Mouse (Mus musculus): Measurements from ENCODE around the gene Fam71e1. TPM values are rescaled to one million over a fixed set of nuclear protein-coding genes. Genes with fewer than 3 reads are reported as not detected.

Fam71e1 gene
- not detected for polyA plus RNA-seq (2014; fragmentation: Illumina TruSeq; extraction: RNeasy Lipid Tissue Mini Kit (QIAGEN cat#74804); ENCODE audit: low read depth, low replicate concordance)

DNA sequence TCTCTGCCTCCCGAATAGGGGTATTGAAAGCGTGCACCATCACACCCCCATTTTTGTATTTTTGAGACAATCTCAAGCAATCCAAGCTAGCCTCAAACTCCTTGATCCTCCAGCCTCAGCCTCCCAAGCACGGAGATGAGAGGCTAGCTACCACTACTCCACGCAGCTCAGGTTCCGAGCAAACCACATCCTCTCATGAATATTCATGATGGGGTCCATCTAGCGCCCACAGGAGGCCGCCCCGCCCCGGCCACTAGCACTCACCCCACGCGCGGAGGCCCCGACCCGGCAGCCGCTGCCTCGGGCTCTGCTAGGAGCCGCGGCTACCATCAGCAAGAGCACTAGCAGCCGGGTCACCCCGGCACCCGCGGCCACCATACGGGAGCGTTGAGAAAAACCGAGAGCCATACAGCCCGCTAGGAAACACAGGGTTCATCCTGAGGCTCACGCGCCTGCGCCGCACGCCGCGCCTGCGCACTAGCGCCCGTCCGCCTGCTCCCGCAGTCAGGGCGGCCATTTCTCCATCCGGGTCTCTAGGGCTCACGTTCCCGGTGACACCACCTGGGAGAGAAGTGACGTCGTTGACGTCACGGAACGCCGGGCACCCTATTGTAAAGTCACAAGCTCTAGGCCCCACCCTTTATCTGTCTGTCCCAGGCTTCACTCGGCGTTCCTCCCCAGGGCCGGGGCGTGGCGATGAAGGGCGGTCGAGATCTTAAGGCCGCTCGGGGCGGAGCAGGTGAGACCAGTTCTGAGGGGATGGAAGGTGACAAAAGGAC, at the start of gene Fam71e1, which contains the start of gene Emc10:
Fam71e1 (plus strand) TSS at position 590 of the 779 bp plus-strand sequence.
Emc10 (minus strand) TSS at position 538 of the 779 bp plus-strand sequence.

DNA sequence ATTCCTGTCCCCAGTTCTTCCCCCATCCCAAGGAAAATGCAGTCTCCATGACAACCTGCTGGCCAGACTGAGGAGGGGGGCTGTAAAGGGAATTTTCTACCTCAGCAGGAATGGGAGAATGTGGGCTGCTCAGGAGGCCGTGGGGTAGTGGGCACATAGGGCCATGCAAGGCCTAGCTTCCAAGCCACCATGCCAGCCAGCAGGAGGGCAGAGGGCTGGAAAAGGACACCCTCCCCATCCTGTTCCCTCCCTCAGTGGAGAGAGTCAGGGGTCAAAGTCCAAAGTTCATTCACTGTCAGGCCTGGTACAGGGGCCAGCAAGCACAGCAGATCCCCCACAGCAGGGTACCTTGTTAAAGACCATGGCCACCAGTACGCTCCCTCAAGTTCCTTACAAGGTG, 31.3 kb upstream of the Fam71e1 start, which contains the start of gene Aspdh:
Aspdh (plus strand) TSS at position 281 of the 400 bp plus-strand sequence.

DNA sequence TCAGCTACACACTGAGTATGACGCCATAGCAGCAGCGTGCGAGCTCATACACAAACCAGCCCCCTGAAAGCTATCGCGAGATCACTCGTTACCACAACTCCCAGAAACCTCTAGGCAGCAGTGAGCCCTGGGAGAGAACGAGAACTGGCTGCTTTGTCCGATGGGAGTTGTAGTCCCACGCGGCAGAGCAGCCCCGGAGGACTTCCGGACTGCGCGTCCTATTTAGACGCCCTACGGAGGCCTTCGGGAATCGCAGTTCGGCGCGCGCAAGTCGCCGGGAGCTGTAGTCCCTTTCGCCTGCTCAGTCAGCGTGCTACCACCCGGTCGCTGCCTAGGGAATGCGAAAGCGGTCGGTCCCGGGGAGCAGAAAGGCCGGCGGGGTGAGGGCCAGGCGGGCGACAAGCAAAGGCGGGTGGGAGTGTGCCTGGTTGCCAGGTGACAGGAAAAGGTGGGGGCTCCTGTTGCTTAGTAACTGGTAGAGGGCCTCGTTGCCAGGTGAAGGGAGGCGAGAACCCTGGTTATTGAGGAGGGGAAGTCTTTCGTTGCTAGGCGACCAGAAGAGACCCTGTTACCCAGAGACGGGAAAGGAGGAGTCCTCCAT, 28.5 kb upstream of the Fam71e1 start, which contains the start of gene Josd2:
Josd2 (plus strand) TSS at position 170 of the 601 bp plus-strand sequence.

DNA sequence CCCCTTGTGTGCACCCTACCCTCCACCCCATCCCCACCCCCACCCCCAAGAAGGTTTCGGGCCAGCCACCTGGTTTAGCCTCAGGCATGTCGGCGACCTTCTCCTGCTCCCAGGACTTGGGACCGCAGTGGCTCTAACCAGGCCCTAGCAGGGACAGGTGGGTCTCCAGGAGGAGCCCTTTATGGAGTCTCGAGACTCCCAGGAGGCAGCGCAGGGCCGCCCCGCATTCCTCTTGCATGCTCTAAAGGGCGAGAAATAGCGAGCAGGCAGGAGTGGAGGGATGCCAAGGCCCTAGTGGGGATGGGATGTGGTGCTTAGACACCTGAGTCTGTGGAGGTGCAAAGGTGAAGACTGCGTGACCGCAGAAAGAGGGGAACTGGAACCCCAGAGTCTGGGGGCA, 28.1 kb downstream of the Fam71e1 start, which contains the start of gene Mybpc2:
Mybpc2 (minus strand) TSS at position 155 of the 400 bp plus-strand sequence.

DNA sequence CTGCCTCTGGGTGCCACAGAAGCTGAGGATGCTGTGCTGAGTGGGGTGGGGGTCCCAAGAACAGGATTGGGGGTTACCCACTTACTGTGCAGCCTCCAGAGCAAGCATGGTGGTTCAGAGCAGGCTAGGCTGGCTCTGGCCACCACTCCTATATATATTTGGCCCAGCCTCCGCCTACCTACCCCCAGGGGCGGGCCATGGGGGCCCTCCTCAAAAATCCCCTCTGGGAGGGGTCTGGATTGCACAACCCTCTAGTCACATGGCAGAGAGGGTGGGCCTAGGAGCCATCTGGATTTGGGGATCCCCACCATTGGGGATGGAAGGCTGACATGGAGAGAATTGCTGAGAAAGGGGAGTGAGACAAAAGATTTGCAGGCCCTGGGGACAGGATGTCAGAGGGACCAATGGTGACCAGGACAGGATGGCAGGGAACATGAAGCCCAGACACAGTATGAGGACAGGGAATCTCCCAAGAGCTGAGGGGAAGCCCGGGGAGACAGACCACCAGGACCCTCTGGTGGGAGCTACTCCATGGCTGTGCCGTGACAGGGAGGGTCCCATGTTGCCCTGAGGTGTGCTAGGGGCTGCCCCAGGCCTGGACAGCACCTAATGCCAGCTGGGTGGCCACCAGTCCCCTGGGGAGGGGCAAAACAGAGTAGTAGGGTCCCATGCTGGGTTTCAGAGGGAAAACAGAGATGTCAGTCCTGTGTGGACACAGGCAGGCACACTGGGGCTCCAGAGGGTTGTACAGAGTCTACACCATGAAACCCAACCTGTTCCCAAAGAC, 35.8 kb downstream of the Fam71e1 start, which contains the start of gene Spib:
Spib (minus strand) TSS at position 126 of the 787 bp plus-strand sequence.

DNA sequence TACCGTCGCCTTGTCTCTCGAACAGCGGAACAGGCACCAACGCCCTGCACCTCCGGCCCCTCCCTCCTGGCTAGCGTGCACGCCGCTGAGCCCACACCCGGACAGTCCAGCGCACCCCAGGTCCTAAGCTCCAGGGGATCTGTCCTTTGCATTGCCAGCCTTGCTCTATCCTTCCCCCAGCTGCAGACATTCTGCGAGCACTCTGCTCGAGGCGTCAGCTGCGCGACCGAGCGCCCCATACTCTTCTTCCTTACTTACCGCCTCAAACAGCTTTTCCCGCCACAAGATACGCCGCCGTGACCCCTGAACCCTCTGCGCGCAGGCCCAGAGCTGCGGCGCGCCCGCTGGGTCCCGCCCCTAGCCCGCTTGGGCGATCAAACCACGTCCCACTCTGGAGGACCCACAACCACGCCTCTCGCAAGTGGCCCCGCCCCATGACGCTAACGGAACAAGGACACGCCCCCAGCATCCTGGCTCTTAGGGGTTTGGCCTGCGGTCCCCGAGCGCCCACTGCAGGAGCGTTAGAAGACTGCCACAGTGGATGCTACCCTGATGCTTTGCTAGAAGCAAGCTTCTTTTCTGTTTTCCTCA, 52.2 kb downstream of the Fam71e1 start, which contains the start of gene Pold1:
Pold1 (minus strand) TSS at position 353 of the 591 bp plus-strand sequence.

Other genes with a start within 250 kb of the Fam71e1 start
- gene 1700028J19Rik, start 249.9 kb upstream of the Fam71e1 start, polyA plus RNA-seq (2014; fragmentation: Illumina TruSeq; extraction: RNeasy Lipid Tissue Mini Kit (QIAGEN cat#74804); ENCODE audit: low read depth, low replicate concordance) = not detected
- 57.7 TPM for gene 2410002F23Rik, start 249.9 kb upstream of the Fam71e1 start, polyA plus RNA-seq (2014; fragmentation: Illumina TruSeq; extraction: RNeasy Lipid Tissue Mini Kit (QIAGEN cat#74804); ENCODE audit: low read depth, low replicate concordance)
- gene Acp4, start 239.2 kb upstream of the Fam71e1 start, polyA plus RNA-seq (2014; fragmentation: Illumina TruSeq; extraction: RNeasy Lipid Tissue Mini Kit (QIAGEN cat#74804); ENCODE audit: low read depth, low replicate concordance) = not detected
- gene Gm15517, start 235.1 kb upstream of the Fam71e1 start, polyA plus RNA-seq (2014; fragmentation: Illumina TruSeq; extraction: RNeasy Lipid Tissue Mini Kit (QIAGEN cat#74804); ENCODE audit: low read depth, low replicate concordance) = not detected
- 3.7 TPM for gene Clec11a, start 189.7 kb upstream of the Fam71e1 start, polyA plus RNA-seq (2014; fragmentation: Illumina TruSeq; extraction: RNeasy Lipid Tissue Mini Kit (QIAGEN cat#74804); ENCODE audit: low read depth, low replicate concordance)
- 0.12 TPM for gene Shank1, start 186.3 kb upstream of the Fam71e1 start, polyA plus RNA-seq (2014; fragmentation: Illumina TruSeq; extraction: RNeasy Lipid Tissue Mini Kit (QIAGEN cat#74804); ENCODE audit: low read depth, low replicate concordance)
- not detected for gene Syt3, start 112.5 kb upstream of the Fam71e1 start, polyA plus RNA-seq (2014; fragmentation: Illumina TruSeq; extraction: RNeasy Lipid Tissue Mini Kit (QIAGEN cat#74804); ENCODE audit: low read depth, low replicate concordance)
- not detected for gene 1700008O03Rik, start 110.8 kb upstream of the Fam71e1 start, polyA plus RNA-seq (2014; fragmentation: Illumina TruSeq; extraction: RNeasy Lipid Tissue Mini Kit (QIAGEN cat#74804); ENCODE audit: low read depth, low replicate concordance)
- gene Lrrc4b, start 67.6 kb upstream of the Fam71e1 start, polyA plus RNA-seq (2014; fragmentation: Illumina TruSeq; extraction: RNeasy Lipid Tissue Mini Kit (QIAGEN cat#74804); ENCODE audit: low read depth, low replicate concordance) = 0.35 TPM
- not detected for gene Aspdh, start 31.2 kb upstream of the Fam71e1 start, polyA plus RNA-seq (2014; fragmentation: Illumina TruSeq; extraction: RNeasy Lipid Tissue Mini Kit (QIAGEN cat#74804); ENCODE audit: low read depth, low replicate concordance)
- 1.7 TPM for gene Josd2, start 28.6 kb upstream of the Fam71e1 start, polyA plus RNA-seq (2014; fragmentation: Illumina TruSeq; extraction: RNeasy Lipid Tissue Mini Kit (QIAGEN cat#74804); ENCODE audit: low read depth, low replicate concordance)
- gene Emc10, start 52 bp upstream of the Fam71e1 start, polyA plus RNA-seq (2014; fragmentation: Illumina TruSeq; extraction: RNeasy Lipid Tissue Mini Kit (QIAGEN cat#74804); ENCODE audit: low read depth, low replicate concordance) = 1.6 TPM
- gene Mybpc2, start 28.1 kb downstream of the Fam71e1 start, polyA plus RNA-seq (2014; fragmentation: Illumina TruSeq; extraction: RNeasy Lipid Tissue Mini Kit (QIAGEN cat#74804); ENCODE audit: low read depth, low replicate concordance) = 1.4 TPM
- gene Spib, start 35.5 kb downstream of the Fam71e1 start, polyA plus RNA-seq (2014; fragmentation: Illumina TruSeq; extraction: RNeasy Lipid Tissue Mini Kit (QIAGEN cat#74804); ENCODE audit: low read depth, low replicate concordance) = not detected
- not detected for gene Pold1, start 52.3 kb downstream of the Fam71e1 start, polyA plus RNA-seq (2014; fragmentation: Illumina TruSeq; extraction: RNeasy Lipid Tissue Mini Kit (QIAGEN cat#74804); ENCODE audit: low read depth, low replicate concordance)
- 3.0 TPM for gene Nr1h2, start 57.4 kb downstream of the Fam71e1 start, polyA plus RNA-seq (2014; fragmentation: Illumina TruSeq; extraction: RNeasy Lipid Tissue Mini Kit (QIAGEN cat#74804); ENCODE audit: low read depth, low replicate concordance)
- gene Napsa, start 75.8 kb downstream of the Fam71e1 start, polyA plus RNA-seq (2014; fragmentation: Illumina TruSeq; extraction: RNeasy Lipid Tissue Mini Kit (QIAGEN cat#74804); ENCODE audit: low read depth, low replicate concordance) = not detected
- gene Kcnc3, start 94.1 kb downstream of the Fam71e1 start, polyA plus RNA-seq (2014; fragmentation: Illumina TruSeq; extraction: RNeasy Lipid Tissue Mini Kit (QIAGEN cat#74804); ENCODE audit: low read depth, low replicate concordance) = 1.1 TPM
- gene Myh14, start 174.3 kb downstream of the Fam71e1 start, polyA plus RNA-seq (2014; fragmentation: Illumina TruSeq; extraction: RNeasy Lipid Tissue Mini Kit (QIAGEN cat#74804); ENCODE audit: low read depth, low replicate concordance) = not detected
- gene Izumo2, start 212.2 kb downstream of the Fam71e1 start, polyA plus RNA-seq (2014; fragmentation: Illumina TruSeq; extraction: RNeasy Lipid Tissue Mini Kit (QIAGEN cat#74804); ENCODE audit: low read depth, low replicate concordance) = not detected